Comparison of ENCODE assay signal across 9 mouse cellular contexts in the genomic region with DNA sequence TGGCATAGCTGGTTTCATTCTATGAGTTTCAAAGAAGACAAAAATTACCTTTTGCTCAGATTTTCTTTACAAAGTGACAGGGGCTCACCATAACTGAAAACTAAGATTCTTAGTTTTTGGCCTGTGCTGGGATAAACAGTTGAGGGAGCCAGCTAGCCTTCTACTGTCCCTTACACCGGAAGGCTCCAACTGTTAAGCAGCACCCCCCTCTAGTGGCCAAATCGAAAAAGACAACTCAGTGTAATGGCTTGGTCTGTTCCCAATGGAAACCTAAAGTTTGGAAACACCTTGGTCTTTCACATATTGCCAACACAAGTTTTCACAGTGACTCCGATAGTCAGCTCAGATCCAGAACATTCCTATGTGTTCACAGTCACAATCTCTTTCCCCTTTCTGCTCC.
DNase-seq lines count a peak whose midpoint lies in the region; ATAC-seq lines count a peak whose summit lies in the region.
"Had no signal": no experiment of that assay in that cellular context is flagged by ENCODE, and none has a peak within 500 bp of the region (broad histone marks: within the 10 kb centered on the region; RNA-seq: fewer than 3 reads in every experiment).

No protein-coding gene starts in this region.

- no peak overlapping the region for H3K9ac ChIP-seq in hindbrain, embryonic 16.5 days (ENCODE audit: low read depth, low read length)

- H3K4me2 ChIP-seq in hindbrain, embryonic 16.5 days (ENCODE audit: low read length): no peak overlapping the region

- no peaks in the 10 kb centered on the region for H3K4me1 ChIP-seq in hindbrain, embryonic 16.5 days (ENCODE audit: control insufficient read depth, insufficient read depth, low read depth, low read length)

- no peak overlapping the region for H3K4me3 ChIP-seq in hindbrain, embryonic 16.5 days (ENCODE audit: low read length)
- H3K4me3 ChIP-seq: myocyte had no signal

- peak; percentile 52 for DNase-seq in T-cell, adult 2 months (ENCODE audit: low spot score)
- DNase-seq in cerebellum, adult 9-10 months: peak; percentile 79
- DNase-seq in frontal cortex, adult 2 months (ENCODE audit: extremely low spot score in 1 of 2, low spot score in 1 of 2): peak; percentile 21 to 96
- peak; percentile 84 to 98 for DNase-seq in layer of hippocampus, postnatal 25 days (ENCODE audit: extremely low spot score in 1 of 2, low spot score in 1 of 2)
- peak; percentile 91 to 97 for DNase-seq in right cerebral cortex, adult 2 months (ENCODE audit: low spot score in 2 of 2)
- DNase-seq in urinary bladder, adult 2 months (ENCODE audit: low spot score): peak; percentile 43

- H3K27ac ChIP-seq in hindbrain, embryonic 16.5 days (ENCODE audit: low read depth, low read length): no peak overlapping the region

- no peaks in the 10 kb centered on the region for H3K27me3 ChIP-seq in hindbrain, embryonic 16.5 days (replicated peaks; ENCODE audit: control insufficient read depth, insufficient read depth, low read length)

- 8% methylated on average over 3 of the region's 3 CpGs for WGBS in hindbrain, embryonic 16.5 days

- H3K36me3 ChIP-seq in hindbrain, embryonic 16.5 days (ENCODE audit: control insufficient read depth, insufficient read depth, low read length): no peaks in the 10 kb centered on the region

- peak; percentile 93 for ATAC-seq in hindbrain, embryonic 16.5 days
- ATAC-seq in megakaryocyte, adult 5-6 weeks (ENCODE audit: poor library complexity, severe bottlenecking): peak; percentile 93

- H3K9me3 ChIP-seq in hindbrain, embryonic 16.5 days (ENCODE audit: control insufficient read depth, low read length): no peaks in the 10 kb centered on the region

Comparison
In these comparisons a context has a peak if more than half of its experiments do, and no peak if none do; other contexts are left out.
1. DNase-seq: peak in every context shown above with its lines; median percentile 94 in right cerebral cortex, adult 2 months; 91 in layer of hippocampus, postnatal 25 days; 79 in cerebellum, adult 9-10 months; 58 in frontal cortex, adult 2 months; 52 in T-cell, adult 2 months; 43 in urinary bladder, adult 2 months.